Mouse (Mus musculus): Measurements from ENCODE around the gene Ccnl1. TPM values are rescaled to one million over a fixed set of nuclear protein-coding genes. Genes with fewer than 3 reads are reported as not detected.

Gene Ccnl1
- polyA plus RNA-seq, 1 experiment from 2014 or later = 136 TPM

- Histone ChIP-seq H3K4me2 (replicated peaks; ENCODE audit: low read depth, low read length) (no peak overlapping the region), H3K9me3 (ENCODE audit: control insufficient read depth, low read length) (no peaks in the 10 kb centered on the region), H3K4me1 (ENCODE audit: control insufficient read depth, insufficient read depth, low read length) (peaks cover 8% of the 10 kb centered on the region), H3K9ac (ENCODE audit: low read depth, low read length) (no peak overlapping the region), H3K4me3 (ENCODE audit: low read length) (no peak overlapping the region), H3K27ac (ENCODE audit: low read depth, low read length) (no peak overlapping the region), H3K27me3 (ENCODE audit: control insufficient read depth, insufficient read depth, low read length) (no peaks in the 10 kb centered on the region), H3K36me3 (ENCODE audit: control insufficient read depth, insufficient read depth, low read length) (no peaks in the 10 kb centered on the region)
- 3% methylated on average over 4 of the region's 4 CpGs for WGBS
- ATAC-seq (ENCODE audit: low FRiP score, low TSS enrichment) = 0 out of 2 replicates have a peak, but pooled peaks have one; percentile 20
Observed at GRCm38 (mm10) chr3:65904106-65904505, 53.9 kb downstream of the Ccnl1 start.

GRCm38 (mm10) chr3:65898598-65899278 is 59.3 kb downstream of the Ccnl1 start:
- no peak overlapping the region for H3K9ac ChIP-seq (ENCODE audit: low read depth, low read length)
- no peak overlapping the region for H3K27ac ChIP-seq (ENCODE audit: low read depth, low read length)
- ATAC-seq (ENCODE audit: low FRiP score, low TSS enrichment) = no peak
- H3K36me3 ChIP-seq (ENCODE audit: control insufficient read depth, insufficient read depth, low read length) = no peaks in the 10 kb centered on the region
- H3K4me2 ChIP-seq (replicated peaks; ENCODE audit: low read depth, low read length) = no peak overlapping the region
- H3K4me1 ChIP-seq (ENCODE audit: control insufficient read depth, insufficient read depth, low read length) = no peaks in the 10 kb centered on the region
- no peak overlapping the region for H3K4me3 ChIP-seq (ENCODE audit: low read length)
- WGBS = 64% methylated on average over 8 of the region's 8 CpGs
- no peaks in the 10 kb centered on the region for H3K9me3 ChIP-seq (ENCODE audit: control insufficient read depth, low read length)
- no peaks in the 10 kb centered on the region for H3K27me3 ChIP-seq (ENCODE audit: control insufficient read depth, insufficient read depth, low read length)

GRCm38 (mm10) chr3:65897233-65897993 is 60.6 kb downstream of the Ccnl1 start:
- H3K9me3 ChIP-seq (ENCODE audit: control insufficient read depth, low read length) = no peaks in the 10 kb centered on the region
- ATAC-seq (ENCODE audit: low FRiP score, low TSS enrichment) = no peak
- no peak overlapping the region for H3K9ac ChIP-seq (ENCODE audit: low read depth, low read length)
- no peak overlapping the region for H3K4me2 ChIP-seq (replicated peaks; ENCODE audit: low read depth, low read length)
- no peak overlapping the region for H3K27ac ChIP-seq (ENCODE audit: low read depth, low read length)
- 52% methylated on average over 3 of the region's 3 CpGs for WGBS
- no peaks in the 10 kb centered on the region for H3K36me3 ChIP-seq (ENCODE audit: control insufficient read depth, insufficient read depth, low read length)
- H3K4me1 ChIP-seq (ENCODE audit: control insufficient read depth, insufficient read depth, low read length) = no peaks in the 10 kb centered on the region
- no peak overlapping the region for H3K4me3 ChIP-seq (ENCODE audit: low read length)
- H3K27me3 ChIP-seq (ENCODE audit: control insufficient read depth, insufficient read depth, low read length) = no peaks in the 10 kb centered on the region
